Mouse (Mus musculus) bone marrow macrophage, adult 2 months (primary cell): ENCODE data around the gene Sspo.

ENCODE experiments used
- CTCF ChIP-seq: IDR thresholded peaks from 2 replicates; pipeline ENCODE4 v1.5.1; 2012; ENCODE audit warnings: low read depth, mild to moderate bottlenecking, low read length, moderate library complexity
- POLR2A ChIP-seq: IDR thresholded peaks from 2 replicates; pipeline ENCODE4 v1.6.1; 2012; ENCODE audit warnings: mild to moderate bottlenecking, low read depth, low read length, borderline replicate concordance

GRCm38 (mm10) chr6:48445181-48446101, 2.6 kb upstream of the Sspo start, which contains the start of gene Zfp467:
- TF ChIP-seq CTCF (no peak), POLR2A (no peak)
